Mouse (Mus musculus): ENCODE data around the gene Hk1.

DNA sequence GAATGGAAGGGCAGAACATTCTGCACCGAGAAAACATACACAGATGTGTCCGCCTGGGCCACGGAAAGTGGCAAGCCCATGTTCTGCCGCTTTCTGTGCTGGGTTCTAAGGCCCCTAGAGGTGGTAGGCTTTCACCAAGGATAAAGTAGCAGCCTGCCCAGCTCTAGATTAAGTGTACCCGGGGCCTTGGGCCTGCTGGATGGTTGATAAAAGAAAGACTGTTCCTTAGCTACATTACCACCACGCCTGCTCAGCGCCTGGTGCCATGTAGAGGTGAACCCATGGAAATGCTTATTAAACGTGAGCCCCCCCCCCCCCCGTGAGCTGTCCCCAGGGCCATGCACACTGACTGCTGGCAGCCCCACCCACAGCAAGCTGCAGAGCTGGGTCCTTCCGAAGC, 142.5 kb downstream of the Hk1 start:
- no peak for TF ChIP-seq MXI1 (IDR thresholded peaks at IDR 0.05; ENCODE audit: low read depth, low read length)
- no peak for TF ChIP-seq E2F4 (IDR thresholded peaks at IDR 0.05; ENCODE audit: borderline replicate concordance, low read depth, low read length)
- TF ChIP-seq ZKSCAN1 (IDR thresholded peaks at IDR 0.05; ENCODE audit: low read depth, low read length): no peak
- no peak for TF ChIP-seq TAL1 (IDR thresholded peaks at IDR 0.05; ENCODE audit: low read length)
